Mouse (Mus musculus) megakaryocyte, embryonic 14.5 days (primary cell): Measurements from ENCODE around the gene Prr36. TPM values are rescaled to one million over a fixed set of nuclear protein-coding genes. Genes with fewer than 3 reads are reported as not detected.

Experiments used
- H3K27me3 ChIP-seq: replicated peaks from 2 replicates; pipeline ENCODE3; 2012; ENCODE audit warnings: inconsistent platforms
- H3K36me3 ChIP-seq: replicated peaks from 2 replicates; pipeline ENCODE3; 2012; ENCODE audit warnings: low read length, inconsistent platforms, mixed read lengths
- H3K4me1 ChIP-seq: 2 replicates; pipeline ENCODE4 v1.6.1; 2012; ENCODE audit warnings: inconsistent platforms
- H3K4me3 ChIP-seq: replicated peaks from 2 replicates; pipeline ENCODE3; 2012; ENCODE audit warnings: moderate library complexity, mild to moderate bottlenecking, inconsistent platforms
- H3K9me3 ChIP-seq: 2 replicates; pipeline ENCODE4 v1.6.1; 2012; ENCODE audit warnings: inconsistent platforms
- FLI1 ChIP-seq: IDR thresholded peaks from 2 replicates; pipeline ENCODE4 v1.6.1; 2012; ENCODE audit warnings: low read length, inconsistent platforms, mixed read lengths
- GATA1 ChIP-seq: IDR thresholded peaks from 3 replicates; pipeline ENCODE4 v1.6.1; 2012; ENCODE audit warnings: mixed read lengths, low read length, inconsistent platforms, borderline replicate concordance
- polyA plus RNA-seq: library from polyadenylated mRNA; stranded (reverse); fragments of >175 nt; gene quantifications from 2 replicates; pipeline ENCODE4 v1.2.3, GENCODE M21; 2012; ENCODE audit warnings: low replicate concordance; ENCODE audit not compliant: insufficient read depth

Gene Prr36
- polyA plus RNA-seq, 1 experiment = 0.22 TPM

- no peaks in the 10 kb centered on the region for H3K9me3 ChIP-seq
- H3K36me3 ChIP-seq = no peaks in the 10 kb centered on the region
- no peaks in the 10 kb centered on the region for H3K27me3 ChIP-seq
- peaks cover 45% of the 10 kb centered on the region for H3K4me1 ChIP-seq
- no peak for TF ChIP-seq FLI1
- no peak for TF ChIP-seq GATA1
- no peak overlapping the region for H3K4me3 ChIP-seq
These were observed 49.3 kb downstream of the Prr36 start for GRCm38 (mm10) chr8:4167918-4168317.

GRCm38 (mm10) chr8:4166881-4167525 is 50.3 kb downstream of the Prr36 start:
- Histone ChIP-seq H3K4me1 (peaks cover 47% of the 10 kb centered on the region), H3K9me3 (no peaks in the 10 kb centered on the region), H3K36me3 (no peaks in the 10 kb centered on the region), H3K4me3 (peak overlapping the region; percentile 98), H3K27me3 (no peaks in the 10 kb centered on the region)
- TF ChIP-seq GATA1 (no peak), FLI1 (no peak)

- Histone ChIP-seq H3K9me3 (no peaks in the 10 kb centered on the region), H3K4me1 (peaks cover 47% of the 10 kb centered on the region), H3K36me3 (no peaks in the 10 kb centered on the region), H3K27me3 (no peaks in the 10 kb centered on the region), H3K4me3 (peak within 1 kb of the TSS; percentile 98)
- TF ChIP-seq FLI1 (no peak), GATA1 (no peak)
These were observed 51.2 kb downstream of the Prr36 start, which contains the start of gene Evi5l for GRCm38 (mm10) chr8:4165852-4166751. Gene Evi5l, plus strand, starts transcription at chr8:4166567.

GRCm38 (mm10) chr8:4165176-4165851 is 51.9 kb downstream of the Prr36 start:
- Histone ChIP-seq H3K36me3 (no peaks in the 10 kb centered on the region), H3K27me3 (no peaks in the 10 kb centered on the region), H3K9me3 (no peaks in the 10 kb centered on the region), H3K4me3 (peak overlapping the region; percentile 98), H3K4me1 (peaks cover 44% of the 10 kb centered on the region)
- TF ChIP-seq FLI1 (no peak), GATA1 (no peak)

- Histone ChIP-seq H3K27me3 (no peaks in the 10 kb centered on the region), H3K36me3 (no peaks in the 10 kb centered on the region), H3K4me3 (no peak overlapping the region), H3K9me3 (no peaks in the 10 kb centered on the region), H3K4me1 (peaks cover 18% of the 10 kb centered on the region)
- no peak for TF ChIP-seq GATA1
- TF ChIP-seq FLI1 = no peak
These were observed 54.5 kb downstream of the Prr36 start for GRCm38 (mm10) chr8:4162786-4163185.

Other genes starting within 250 kb of the Prr36 start
- gene Cd209f, start 111.6 kb downstream of the Prr36 start, polyA plus RNA-seq = not detected in 2 replicates
- gene Cd209g, start 83.4 kb downstream of the Prr36 start, polyA plus RNA-seq = not detected in 2 replicates
- gene Evi5l, start 50.9 kb downstream of the Prr36 start, polyA plus RNA-seq = 12.6 and 12.9 TPM in 2 replicates
- not detected in 2 replicates for gene Lrrc8e, start 9.4 kb upstream of the Prr36 start, polyA plus RNA-seq
- gene Map2k7, start 21.3 kb upstream of the Prr36 start, polyA plus RNA-seq = 92.1 and 123 TPM in 2 replicates
- gene Gm49320, start 21.4 kb upstream of the Prr36 start, polyA plus RNA-seq = 12.4 TPM in 1 of 2 replicates, not detected in the other
- gene Tgfbr3l, start 30.8 kb upstream of the Prr36 start, polyA plus RNA-seq = 35.3 and 93.0 TPM in 2 replicates
- gene Snapc2, start 35.6 kb upstream of the Prr36 start, polyA plus RNA-seq = 62.0 and 69.9 TPM in 2 replicates
- 4.9 and 6.9 TPM in 2 replicates for gene Ctxn1, start 41.8 kb upstream of the Prr36 start, polyA plus RNA-seq
- 14.2 and 43.5 TPM in 2 replicates for gene Timm44, start 58.5 kb upstream of the Prr36 start, polyA plus RNA-seq
- gene Ccl25, start 107.8 kb upstream of the Prr36 start, polyA plus RNA-seq = 3.3 TPM in 1 of 2 replicates, not detected in the other
- 25.6 and 41.2 TPM in 2 replicates for gene Elavl1, start 108.0 kb upstream of the Prr36 start, polyA plus RNA-seq